Mouse (Mus musculus) left cerebral cortex, postnatal 25 days (tissue): ENCODE data around the gene Fars2. TPM values are rescaled to one million over a fixed set of nuclear protein-coding genes. Genes with fewer than 3 reads are reported as not detected.
A peak's percentile ranks its signal among the peaks of the same experiment; 100 is the strongest.

Source experiments
- DNase-seq, 2 experiments: peaks; one replicate each; pipeline ENCODE4 v3.0.0; 2022; ENCODE audit warnings: low spot score in 2 of 2, mixed read lengths in 1 of 2
- intact Hi-C: fragments of 180-260 bp; cut with DNase I; formaldehyde crosslinking; loops from one replicate; pipeline ENCODE4 v1.15.1; 2025
- total RNA-seq, 2 experiments: library from RNA; stranded (reverse); gene quantifications; 2 replicates each; pipeline ENCODE4 v1.2.3; 2021

Fars2 gene
- total RNA-seq, 2 experiments from 2014 or later, result 33.9 to 39.1 TPM

- intact Hi-C loops, result loop anchor here (5.0 kb wide), 2 partner anchors 162 to 668 kb away; no protein-coding TSS in a partner anchor
- no peak for DNase-seq
Measured at GRCm38 (mm10) chr13:36529467-36530039, 412.3 kb downstream of the Fars2 start.

- intact Hi-C loops, result loop anchor here (5.0 kb wide), 2 partner anchors 164 to 666 kb away; no protein-coding TSS in a partner anchor
- DNase-seq, result no peak
Measured at GRCm38 (mm10) chr13:36530852-36531251, 413.6 kb downstream of the Fars2 start.

- intact Hi-C loops, result loop anchor here (1.0 to 5.0 kb wide), 8 partner anchors 26 to 780 kb away; no protein-coding TSS in a partner anchor
- DNase-seq, result peak; percentile 51 to 95
Measured at GRCm38 (mm10) chr13:36531893-36532292, 414.7 kb downstream of the Fars2 start.

GRCm38 (mm10) chr13:36533071-36533470 is 415.9 kb downstream of the Fars2 start:
- intact Hi-C loops, result loop anchor here (2.0 to 5.0 kb wide), 5 partner anchors 44 to 664 kb away; no protein-coding TSS in a partner anchor

GRCm38 (mm10) chr13:36533518-36533917 is 416.3 kb downstream of the Fars2 start:
- DNase-seq, result peak in 1 of 2 experiments; percentile 40
- intact Hi-C loops, result loop anchor here (2.0 to 5.0 kb wide), 5 partner anchors 43 to 664 kb away; no protein-coding TSS in a partner anchor

More at GRCm38 (mm10) chr13:36533071-36533470, 415.9 kb downstream of the Fars2 start:
- DNase-seq, result peak in 1 of 2 experiments; percentile 82

- intact Hi-C loops, result loop anchor here (2.0 to 5.0 kb wide), 5 partner anchors 43 to 663 kb away; no protein-coding TSS in a partner anchor
- no peak for DNase-seq
Measured at GRCm38 (mm10) chr13:36533966-36534540, 416.8 kb downstream of the Fars2 start.

- no peak for DNase-seq
- intact Hi-C loops, result no loop called here
Measured at GRCm38 (mm10) chr13:36537580-36537979, 420.4 kb downstream of the Fars2 start.

GRCm38 (mm10) chr13:36538385-36538784 is 421.2 kb downstream of the Fars2 start:
- no peak for DNase-seq
- intact Hi-C loops, result no loop called here

GRCm38 (mm10) chr13:36540231-36540630 is 423.0 kb downstream of the Fars2 start:
- DNase-seq, result no peak
- intact Hi-C loops, result no loop called here

GRCm38 (mm10) chr13:36541287-36541780 is 424.1 kb downstream of the Fars2 start:
- intact Hi-C loops, result no loop called here
- DNase-seq, result peak in 1 of 2 experiments; percentile 8

- no peak for DNase-seq
- intact Hi-C loops, result no loop called here
Measured at GRCm38 (mm10) chr13:36550694-36551093, 433.5 kb downstream of the Fars2 start.

- intact Hi-C loops, result no loop called here
- DNase-seq, result no peak
Measured at GRCm38 (mm10) chr13:36552522-36553246, 435.5 kb downstream of the Fars2 start.

GRCm38 (mm10) chr13:36553247-36553642 is 436.0 kb downstream of the Fars2 start:
- intact Hi-C loops, result no loop called here
- DNase-seq, result no peak

GRCm38 (mm10) chr13:36554743-36555142 is 437.5 kb downstream of the Fars2 start:
- intact Hi-C loops, result no loop called here

GRCm38 (mm10) chr13:36562447-36563441 is 445.5 kb downstream of the Fars2 start:
- DNase-seq, result peak in 1 of 2 experiments; percentile 29

More at GRCm38 (mm10) chr13:36554743-36555142, 437.5 kb downstream of the Fars2 start:
- DNase-seq, result no peak

GRCm38 (mm10) chr13:36564764-36565315 is 447.6 kb downstream of the Fars2 start:
- no peak for DNase-seq
- intact Hi-C loops, result no loop called here

More at GRCm38 (mm10) chr13:36562447-36563441, 445.5 kb downstream of the Fars2 start:
- intact Hi-C loops, result no loop called here

- peak; percentile 28 to 81 for DNase-seq
- intact Hi-C loops, result loop anchor here (2.0 to 10.0 kb wide), 3 partner anchors 44 to 738 kb away; no protein-coding TSS in a partner anchor
Measured at GRCm38 (mm10) chr13:36576781-36577180, 459.6 kb downstream of the Fars2 start.

- DNase-seq, result no peak
- intact Hi-C loops, result loop anchor here (2.0 to 10.0 kb wide), 5 partner anchors 45 to 737 kb away; no protein-coding TSS in a partner anchor
Measured at GRCm38 (mm10) chr13:36577916-36578568, 460.8 kb downstream of the Fars2 start.
